Mouse (Mus musculus) testis, adult 2 months (tissue): Measurements from ENCODE around the gene Asic3.

Experiments
- CTCF ChIP-seq: fragments of 200-500 bp; IDR thresholded peaks from 2 replicates; pipeline ENCODE4 v1.5.1; 2012; ENCODE audit warnings: low read depth, mild to moderate bottlenecking, inconsistent platforms, low read length, moderate library complexity; ENCODE audit not compliant: control insufficient read depth, insufficient read depth, insufficient replicate concordance
- POLR2A ChIP-seq: fragments of 200-500 bp; IDR thresholded peaks from 2 replicates; pipeline ENCODE4 v1.6.1; 2012; ENCODE audit warnings: low read depth, mild to moderate bottlenecking, inconsistent platforms, low read length, moderate library complexity; ENCODE audit not compliant: control insufficient read depth

- TF ChIP-seq CTCF (no peak), POLR2A (no peak)
Measured at GRCm38 (mm10) chr5:24385374-24385773, 27.8 kb upstream of the Asic3 start.
